Mouse (Mus musculus) CH12.LX (cell line): ENCODE measurements around the gene Ehmt2. TPM values are rescaled to one million over a fixed set of nuclear protein-coding genes. Genes with fewer than 3 reads are reported as not detected.

Source experiments
- DNase-seq: peaks from one replicate; pipeline ENCODE4 v3.0.0-alpha.2; 2013; ENCODE audit errors: extremely low read depth
- H3K27ac ChIP-seq: 2 replicates; pipeline ENCODE4 v1.5.1; 2012; ENCODE audit warnings: low read depth, mild to moderate bottlenecking, control low read depth, moderate library complexity; ENCODE audit not compliant: insufficient read depth
- H3K27me3 ChIP-seq: replicated peaks from 2 replicates; pipeline ENCODE3; 2012; ENCODE audit warnings: inconsistent platforms
- H3K36me3 ChIP-seq, 2 experiments: replicated peaks in 1 of 2; 2 replicates each; pipeline versions ENCODE3 to v1.6.1; 2012; ENCODE audit warnings: inconsistent platforms in 1 of 2, low read length in 1 of 2, mild to moderate bottlenecking in 1 of 2, mixed read lengths in 1 of 2, moderate library complexity in 1 of 2; ENCODE audit not compliant: control insufficient read depth in 1 of 2, insufficient read depth in 1 of 2
- H3K4me1 ChIP-seq, 2 experiments: 2 replicates each; pipeline ENCODE4 v1.6.1; 2012; ENCODE audit warnings: inconsistent platforms in 1 of 2, moderate library complexity in 1 of 2; ENCODE audit not compliant: insufficient read depth in 2 of 2, control insufficient read depth in 1 of 2
- H3K4me2 ChIP-seq: 2 replicates; pipeline ENCODE4 v1.6.1; 2012; ENCODE audit warnings: low read depth, mild to moderate bottlenecking, control low read depth; ENCODE audit not compliant: poor library complexity, insufficient read depth, severe bottlenecking
- H3K4me3 ChIP-seq, 3 experiments: fragments of 150-350 bp in 1 of 3; sonication (generic) in 1 of 3; replicated peaks in 1 of 3; 2 replicates each; pipeline versions ENCODE3 to v1.5.1; 2011 to 2012; ENCODE audit warnings: low read depth in 2 of 3, low read length in 2 of 3, mild to moderate bottlenecking in 2 of 3, moderate library complexity in 2 of 3, control low read depth in 1 of 3, improper control_type of control experiment in 1 of 3, inconsistent platforms in 1 of 3, mixed read lengths in 1 of 3; ENCODE audit not compliant: poor library complexity in 1 of 3
- H3K79me2 ChIP-seq: replicated peaks from 2 replicates; pipeline ENCODE4 v1.6.1; 2012; ENCODE audit warnings: mild to moderate bottlenecking, moderate library complexity; ENCODE audit not compliant: control insufficient read depth, poor library complexity, insufficient read depth, severe bottlenecking; ENCODE audit errors: extremely low read depth
- H3K9ac ChIP-seq: 2 replicates; pipeline ENCODE4 v1.6.1; 2012; ENCODE audit warnings: low read depth, mild to moderate bottlenecking, control low read depth, moderate library complexity; ENCODE audit not compliant: insufficient read depth
- H3K9me3 ChIP-seq: replicated peaks from 2 replicates; pipeline ENCODE3; 2012; ENCODE audit warnings: low read length, inconsistent platforms, mixed read lengths
- BHLHE40 ChIP-seq: IDR thresholded peaks from 2 replicates; pipeline ENCODE4 v1.6.1; 2011; ENCODE audit warnings: mild to moderate bottlenecking, low read depth, low read length, improper control_type of control experiment
- CHD1 ChIP-seq: IDR thresholded peaks from 2 replicates; pipeline ENCODE4 v1.6.1; 2012; ENCODE audit warnings: low read depth, low read length, improper control_type of control experiment, inconsistent platforms
- CHD2 ChIP-seq: IDR thresholded peaks from 2 replicates; pipeline ENCODE4 v1.6.1; 2011; ENCODE audit warnings: low read length, improper control_type of control experiment
- CTCF ChIP-seq, 2 experiments: IDR thresholded peaks in 1 of 2; conservative IDR thresholded peaks in 1 of 2; 2 replicates each; pipeline ENCODE4 v1.5.1; 2011 to 2012; ENCODE audit warnings: low read depth in 2 of 2, low read length in 2 of 2, improper control_type of control experiment in 1 of 2, inconsistent platforms in 1 of 2, mild to moderate bottlenecking in 1 of 2, moderate library complexity in 1 of 2
- ELF1 ChIP-seq: IDR thresholded peaks from 2 replicates; pipeline ENCODE4 v1.6.1; 2014; ENCODE audit warnings: low read depth, mild to moderate bottlenecking, inconsistent platforms, low read length, improper control_type of control experiment
- EP300 ChIP-seq: IDR thresholded peaks from 2 replicates; pipeline ENCODE4 v1.6.1; 2011; ENCODE audit warnings: low read length, improper control_type of control experiment
- GABPA ChIP-seq: IDR thresholded peaks from 2 replicates; pipeline ENCODE4 v1.6.1; 2012; ENCODE audit warnings: low read depth, low read length, improper control_type of control experiment, inconsistent platforms; ENCODE audit not compliant: insufficient replicate concordance
- HCFC1 ChIP-seq: IDR thresholded peaks from 2 replicates; pipeline ENCODE4 v1.6.1; 2012; ENCODE audit warnings: low read depth, mild to moderate bottlenecking, inconsistent platforms, low read length, improper control_type of control experiment
- IRF4 ChIP-seq: IDR thresholded peaks from 2 replicates; pipeline ENCODE4 v1.6.1; 2014; ENCODE audit warnings: low read depth, mild to moderate bottlenecking, inconsistent platforms, low read length, improper control_type of control experiment
- KAT2A ChIP-seq: IDR thresholded peaks from 2 replicates; pipeline ENCODE4 v1.6.1; 2012; ENCODE audit warnings: low read length, improper control_type of control experiment, inconsistent platforms; ENCODE audit not compliant: insufficient replicate concordance
- MAFK ChIP-seq: IDR thresholded peaks from 2 replicates; pipeline ENCODE4 v1.6.1; 2011; ENCODE audit warnings: low read length, improper control_type of control experiment; ENCODE audit not compliant: insufficient replicate concordance
- MAZ ChIP-seq: IDR thresholded peaks from 2 replicates; pipeline ENCODE4 v1.6.1; 2012; ENCODE audit warnings: low read depth, mild to moderate bottlenecking, inconsistent platforms, low read length, improper control_type of control experiment, moderate library complexity
- MXI1 ChIP-seq: IDR thresholded peaks from 2 replicates; pipeline ENCODE4 v1.6.1; 2011; ENCODE audit warnings: mild to moderate bottlenecking, low read depth, low read length, improper control_type of control experiment
- NELFE ChIP-seq: IDR thresholded peaks from 2 replicates; pipeline ENCODE4 v1.6.1; 2011; ENCODE audit warnings: low read depth, low read length, improper control_type of control experiment
- PAX5 ChIP-seq: IDR thresholded peaks from 2 replicates; pipeline ENCODE4 v1.6.1; 2012; ENCODE audit warnings: low read length, inconsistent platforms, mixed read lengths
- RAD21 ChIP-seq: IDR thresholded peaks from 2 replicates; pipeline ENCODE4 v1.6.1; 2011; ENCODE audit warnings: low read depth, mild to moderate bottlenecking, low read length, improper control_type of control experiment, moderate library complexity
- SIN3A ChIP-seq: IDR thresholded peaks from 2 replicates; pipeline ENCODE4 v1.6.1; 2012; ENCODE audit warnings: low read length, improper control_type of control experiment, inconsistent platforms
- SMC3 ChIP-seq: IDR thresholded peaks from 2 replicates; pipeline ENCODE4 v1.6.1; 2011; ENCODE audit warnings: low read depth, low read length, improper control_type of control experiment
- TBP ChIP-seq: conservative IDR thresholded peaks from 2 replicates; pipeline ENCODE4 v1.6.1; 2011; ENCODE audit warnings: low read depth, low read length, improper control_type of control experiment
- TCF12 ChIP-seq: IDR thresholded peaks from 2 replicates; pipeline ENCODE4 v1.6.1; 2014; ENCODE audit warnings: low read depth, mild to moderate bottlenecking, inconsistent platforms, low read length, improper control_type of control experiment
- ZC3H11A ChIP-seq: IDR thresholded peaks from 2 replicates; pipeline ENCODE4 v1.6.1; 2012; ENCODE audit warnings: low read depth, mild to moderate bottlenecking, inconsistent platforms, low read length, improper control_type of control experiment
- ZKSCAN1 ChIP-seq: IDR thresholded peaks from 2 replicates; pipeline ENCODE4 v1.6.1; 2012; ENCODE audit warnings: low read depth, inconsistent platforms, low read length, improper control_type of control experiment, borderline replicate concordance
- ZMIZ1 ChIP-seq: IDR thresholded peaks from 2 replicates; pipeline ENCODE4 v1.6.1; 2012; ENCODE audit warnings: low read depth, mild to moderate bottlenecking, inconsistent platforms, low read length, improper control_type of control experiment
- ZNF384 ChIP-seq: IDR thresholded peaks from 2 replicates; pipeline ENCODE4 v1.6.1; 2012; ENCODE audit warnings: low read depth, low read length, improper control_type of control experiment, inconsistent platforms
- dilution Hi-C: fragments of 300-500 bp; cut with MboI; formaldehyde crosslinking; loops from 2 replicates; pipeline ENCODE4 v1.14.3; 2020; ENCODE audit warnings: low sequenced_read_pairs; ENCODE audit not compliant: extremely low pct_unique_long_range_greater_than_20kb, extremely low pct_ligation_motif_present
- in situ Hi-C: fragments of 300-500 bp; cut with MboI; formaldehyde crosslinking; loops from 3 replicates; pipeline ENCODE4 v1.14.3; 2019; ENCODE audit warnings: low sequenced_read_pairs, low pct_ligation_motif_present, low pct_unique_long_range_greater_than_20kb, mixed read lengths
- polyA plus RNA-seq: library from polyadenylated mRNA; unstranded; fragments of >175 nt; gene quantifications from 2 replicates; pipeline ENCODE4 v1.2.1, GENCODE M21; 2012; ENCODE audit warnings: low read depth; ENCODE audit not compliant: insufficient read length
- total RNA-seq, 2 experiments: library from RNA; depleted of rRNA; stranded (reverse); fragments of 300-350 nt in 1 of 2; fragments of >200 nt in 1 of 2; gene quantifications; 2 replicates each; pipeline ENCODE4 v1.2.3; 2012 to 2014

Gene Ehmt2
- total and polyA plus RNA-seq, 3 experiments: 73.5 to 150 (median 113) TPM

DNA sequence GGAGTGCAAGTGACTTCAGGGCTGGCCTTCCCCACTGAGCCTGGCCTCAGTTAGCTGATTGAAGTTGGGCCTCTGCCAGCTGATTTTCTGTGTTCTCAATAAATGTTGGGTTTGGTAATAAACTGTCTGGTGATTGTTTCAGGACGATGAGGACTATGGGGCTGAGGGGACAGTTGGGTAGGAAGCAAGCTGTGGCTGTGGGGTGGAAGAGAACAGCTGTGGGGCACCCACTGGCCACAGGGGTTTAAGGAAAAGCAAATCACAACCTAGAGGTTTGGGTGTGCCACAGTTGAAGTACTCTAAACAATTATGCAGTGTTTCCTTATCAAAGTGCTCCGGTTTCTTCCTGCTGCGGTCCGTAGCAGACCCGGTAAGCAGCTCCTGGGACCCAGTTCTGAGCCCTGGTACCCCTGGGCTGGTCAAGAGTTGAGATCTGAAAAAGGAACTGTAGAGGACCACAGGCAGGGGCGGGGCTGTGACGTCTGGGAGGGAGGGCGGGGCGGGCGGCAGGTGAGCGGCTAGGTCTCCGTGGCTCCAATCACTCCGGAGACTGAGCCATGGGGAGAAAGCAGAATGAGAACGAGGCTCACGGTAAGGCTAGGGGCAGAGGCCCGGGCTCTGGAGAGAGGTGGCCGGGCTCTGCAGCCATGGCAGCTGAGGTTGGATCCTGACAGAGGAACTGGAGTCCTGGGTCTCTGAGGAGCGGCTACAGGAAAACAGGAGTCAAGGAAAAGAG, 15.8 kb downstream of the Ehmt2 start, which contains the start of gene Slc44a4:
Gene Slc44a4, plus strand, starts transcription at position 537 of the 736 bp plus-strand sequence.
- dilution Hi-C loops (no loop called here), in situ Hi-C loops (loop anchor here (5.0 kb wide), 1 partner anchor 57 kb away; no protein-coding TSS in a partner anchor)
- Histone ChIP-seq H3K4me2 (no peak within 1 kb of the TSS), H3K27ac (no peak within 1 kb of the TSS), H3K4me1 (peaks cover 14 to 59% of the 10 kb centered on the region in 2 experiments), H3K9me3 (no peaks in the 10 kb centered on the region), H3K4me3 (no peak within 1 kb of the TSS), H3K36me3 (peaks cover 44 to 53% of the 10 kb centered on the region in 2 experiments), H3K79me2 (no peaks in the 10 kb centered on the region), H3K9ac (peak within 1 kb of the TSS; percentile 47; the same call in 1 of the 2 replicates), H3K27me3 (no peaks in the 10 kb centered on the region)
- TF ChIP-seq CHD1 (no peak), TBP (no peak), ZC3H11A (no peak), KAT2A (no peak), MAFK (no peak), MXI1 (no peak), PAX5 (no peak), BHLHE40 (no peak), NELFE (no peak), ZNF384 (no peak), EP300 (no peak), ZKSCAN1 (no peak), GABPA (no peak), MAZ (no peak), SIN3A (no peak), HCFC1 (no peak)
- DNase-seq: no peak

DNA sequence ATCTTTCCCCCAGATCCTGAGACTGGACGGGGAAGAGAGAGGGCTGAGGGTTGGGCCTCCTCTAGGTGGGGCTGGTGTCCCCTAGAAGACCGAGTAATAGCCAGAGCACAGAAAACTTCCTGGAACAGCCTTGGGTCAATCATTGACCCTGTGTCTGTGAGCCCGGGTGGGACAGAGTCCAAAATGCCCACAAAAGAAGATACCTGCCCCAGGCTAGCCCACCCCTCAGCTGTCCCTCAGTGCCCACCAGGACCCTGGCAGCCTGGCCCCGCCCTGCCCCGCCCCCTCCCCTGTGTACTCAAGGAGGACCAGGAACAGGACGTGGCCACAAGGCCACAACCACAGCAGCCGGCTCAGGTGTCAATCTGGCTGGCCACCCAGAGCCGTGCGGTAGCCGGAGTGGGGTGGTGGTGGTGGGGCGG, 17.2 kb downstream of the Ehmt2 start:
- H3K9me3 ChIP-seq: no peaks in the 10 kb centered on the region
- peak; percentile 36; the same call in 1 of the 2 replicates for TF ChIP-seq CHD2
- TF ChIP-seq ELF1: peak; percentile 51
- TF ChIP-seq IRF4: peak; percentile 12; the same call in 1 of the 2 replicates
- TF ChIP-seq ZMIZ1: no peak
- TF ChIP-seq SMC3: peak; percentile 50
- TF ChIP-seq RAD21: peak; percentile 53
- TF ChIP-seq TCF12: no peak
- peak in 1 of 2 experiments; percentile 67; a peak in 2 of 4 replicates for TF ChIP-seq CTCF (conservative IDR thresholded peaks at IDR 0.05 in 1 of 2, IDR thresholded peaks at IDR 0.05 in 1 of 2; ENCODE audit: low read depth in 2 of 2, low read length in 2 of 2)
- no peak for TF ChIP-seq GABPA
- TF ChIP-seq HCFC1: peak; percentile 23; the same call in 1 of the 2 replicates
- TF ChIP-seq MAFK: no peak
- peaks cover 35 to 40% of the 10 kb centered on the region in 2 experiments for H3K36me3 ChIP-seq
- H3K4me3 ChIP-seq: no peak overlapping the region
- dilution Hi-C loops (no loop called here), in situ Hi-C loops (no loop called here)
- no peaks in the 10 kb centered on the region for H3K79me2 ChIP-seq
- H3K27ac ChIP-seq: no peak overlapping the region
- no peaks in the 10 kb centered on the region for H3K27me3 ChIP-seq
- no peak for DNase-seq
- peak overlapping the region; percentile 52; the same call in 1 of the 2 replicates for H3K4me2 ChIP-seq
- H3K9ac ChIP-seq: peak overlapping the region; percentile 47
- H3K4me1 ChIP-seq: peaks cover 14 to 53% of the 10 kb centered on the region in 2 experiments
